Mouse (Mus musculus) testis, adult 2 months (tissue): ENCODE measurements around the gene Akip1. TPM values are rescaled to one million over a fixed set of nuclear protein-coding genes. Genes with fewer than 3 reads are reported as not detected.

Experiments used
- H3K27ac ChIP-seq: fragments of 200-500 bp; 2 replicates; pipeline ENCODE4 v1.5.1; 2012; ENCODE audit warnings: low read depth, low read length; ENCODE audit not compliant: control insufficient read depth, insufficient read depth
- H3K27me3 ChIP-seq: fragments of 200-500 bp; 2 replicates; pipeline ENCODE4 v1.6.1; 2012; ENCODE audit warnings: mild to moderate bottlenecking, low read length, moderate library complexity; ENCODE audit not compliant: control insufficient read depth, insufficient read depth
- H3K36me3 ChIP-seq: fragments of 200-500 bp; 2 replicates; pipeline ENCODE4 v1.6.1; 2012; ENCODE audit warnings: mild to moderate bottlenecking, low read length; ENCODE audit not compliant: control insufficient read depth, insufficient read depth
- H3K4me1 ChIP-seq: fragments of 200-500 bp; 2 replicates; pipeline ENCODE4 v1.6.1; 2012; ENCODE audit warnings: low read length; ENCODE audit not compliant: control insufficient read depth, insufficient read depth
- H3K4me3 ChIP-seq: fragments of 200-500 bp; 2 replicates; pipeline ENCODE4 v1.5.1; 2012; ENCODE audit warnings: low read depth, mild to moderate bottlenecking, low read length, moderate library complexity, mixed read lengths; ENCODE audit not compliant: control insufficient read depth
- CTCF ChIP-seq: fragments of 200-500 bp; IDR thresholded peaks from 2 replicates; pipeline ENCODE4 v1.5.1; 2012; ENCODE audit warnings: low read depth, mild to moderate bottlenecking, inconsistent platforms, low read length, moderate library complexity; ENCODE audit not compliant: control insufficient read depth, insufficient read depth, insufficient replicate concordance
- POLR2A ChIP-seq: fragments of 200-500 bp; IDR thresholded peaks from 2 replicates; pipeline ENCODE4 v1.6.1; 2012; ENCODE audit warnings: low read depth, mild to moderate bottlenecking, inconsistent platforms, low read length, moderate library complexity; ENCODE audit not compliant: control insufficient read depth
- polyA plus RNA-seq: library from polyadenylated mRNA; depleted of rRNA; stranded (reverse); fragments of >200 nt; gene quantifications from 2 replicates; pipeline ENCODE4 v1.2.3, GENCODE M21; 2012; rRNA removed

Gene Akip1
- polyA plus RNA-seq, 1 experiment: 34.3 TPM

DNA sequence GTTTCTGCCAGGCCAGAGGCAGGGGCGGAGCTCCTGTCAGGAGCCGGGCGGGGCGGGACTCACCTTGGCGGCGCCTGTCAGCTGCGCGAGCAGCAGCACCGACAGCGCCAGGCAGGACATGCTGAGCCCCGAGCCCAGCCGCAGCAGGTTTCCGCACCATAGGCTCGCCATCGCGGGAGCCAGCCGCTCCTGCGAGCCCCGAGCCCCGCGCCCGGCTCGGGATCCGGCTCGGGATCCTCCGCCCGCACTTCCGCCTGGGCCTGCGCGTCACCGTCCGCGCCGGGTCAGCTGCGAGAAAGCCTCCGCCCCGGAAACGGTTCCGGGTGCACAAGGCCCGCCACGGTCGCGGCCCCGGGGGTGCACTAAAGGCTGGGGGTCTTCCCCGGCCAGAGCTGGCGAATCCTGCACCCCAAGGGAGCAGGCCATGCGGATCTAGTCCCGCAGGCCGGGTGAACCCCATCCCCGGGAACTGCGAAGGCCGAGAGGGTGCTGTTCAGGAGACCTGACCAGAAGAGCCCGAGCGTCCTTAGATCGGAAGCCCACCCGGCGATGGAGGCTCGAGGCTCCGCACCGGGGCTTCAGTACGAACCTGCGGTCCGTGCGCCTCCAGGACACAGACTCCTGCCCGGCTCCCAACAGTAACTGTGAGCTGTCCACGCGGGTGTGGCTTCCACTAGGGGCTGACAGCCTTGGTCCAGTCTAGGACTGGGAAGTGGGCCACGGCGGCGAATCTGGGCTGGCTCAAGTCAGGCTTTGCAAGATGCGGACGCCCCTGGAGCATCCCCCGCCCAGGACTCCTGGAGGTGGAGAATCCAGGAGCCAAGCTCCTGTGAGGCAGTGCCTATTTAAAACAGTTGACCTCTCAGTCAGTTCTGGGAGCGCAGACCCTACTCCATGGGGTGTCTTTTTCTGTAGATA, 48.8 kb downstream of the Akip1 start, which contains the start of gene Tmem9b:
Gene Tmem9b (minus strand): TSS at position 868 of the 918 bp plus-strand sequence.
- H3K4me3 ChIP-seq: peak within 1 kb of the TSS; percentile 84
- H3K27ac ChIP-seq: peak within 1 kb of the TSS; percentile 60
- TF ChIP-seq POLR2A: peak; percentile 72
- TF ChIP-seq CTCF: peak; percentile 22; the same call in 1 of the 2 replicates
- peaks cover 1% of the 10 kb centered on the region; the same call in 1 of the 2 replicates for H3K36me3 ChIP-seq
- peaks cover 5% of the 10 kb centered on the region; the same call in 1 of the 2 replicates for H3K4me1 ChIP-seq
- no peaks in the 10 kb centered on the region for H3K27me3 ChIP-seq

DNA sequence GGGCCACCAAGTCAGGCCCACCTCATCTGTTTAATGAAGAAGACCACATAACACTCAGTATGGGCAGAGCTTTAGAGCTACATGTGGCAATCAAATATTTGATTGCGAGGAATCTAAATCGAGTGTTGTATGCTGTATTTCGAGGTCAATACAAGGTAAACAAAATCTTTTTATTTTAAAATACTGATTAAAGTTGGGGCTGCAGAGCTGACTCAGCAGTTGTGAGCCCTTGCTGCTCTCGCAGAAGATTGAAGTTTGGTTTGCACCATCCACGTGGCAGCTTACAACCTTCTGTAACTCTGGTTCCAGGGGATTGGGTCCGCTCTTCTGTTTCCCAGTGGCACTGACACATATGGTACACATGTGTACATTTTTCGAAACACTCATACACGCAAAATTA, 50.5 kb downstream of the Akip1 start:
- TF ChIP-seq POLR2A (no peak), CTCF (no peak)
- no peak overlapping the region for H3K27ac ChIP-seq
- H3K4me1 ChIP-seq: peaks cover 5% of the 10 kb centered on the region; the same call in 1 of the 2 replicates
- no peak overlapping the region for H3K4me3 ChIP-seq
- H3K36me3 ChIP-seq: no peaks in the 10 kb centered on the region
- no peaks in the 10 kb centered on the region for H3K27me3 ChIP-seq

DNA sequence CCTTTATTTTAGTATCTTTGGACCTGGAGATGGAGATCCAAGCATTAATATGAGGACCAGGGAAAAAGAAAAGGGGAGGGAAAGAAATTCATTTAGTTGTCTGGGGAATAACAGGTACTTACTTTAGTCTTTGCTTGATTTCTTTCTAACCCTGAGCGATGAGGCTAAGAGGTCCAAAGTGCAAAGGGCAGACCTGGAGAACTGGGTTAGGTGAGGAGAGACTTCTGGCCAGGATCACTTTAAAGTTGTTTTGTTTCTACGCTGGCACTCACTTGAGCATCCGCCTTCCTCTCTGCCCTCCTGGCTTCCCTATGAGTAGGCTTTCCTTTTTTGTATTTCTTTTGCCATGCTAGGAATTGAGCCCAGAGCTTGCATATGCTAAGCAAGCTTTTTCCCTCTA, 52.8 kb downstream of the Akip1 start:
- no peak for TF ChIP-seq CTCF
- TF ChIP-seq POLR2A: no peak
- no peak overlapping the region for H3K4me3 ChIP-seq
- H3K27ac ChIP-seq: no peak overlapping the region
- H3K27me3 ChIP-seq: no peaks in the 10 kb centered on the region
- H3K36me3 ChIP-seq: no peaks in the 10 kb centered on the region
- peaks cover 4% of the 10 kb centered on the region; the same call in 1 of the 2 replicates for H3K4me1 ChIP-seq

Other genes starting within 250 kb of the Akip1 start
- gene Trim66, start 195.6 kb upstream of the Akip1 start, polyA plus RNA-seq: 20.6 and 25.6 TPM in 2 replicates
- gene Rpl27a, start 184.5 kb upstream of the Akip1 start, polyA plus RNA-seq: 185 and 223 TPM in 2 replicates
- gene St5, start 85 bp upstream of the Akip1 start, polyA plus RNA-seq: 28.2 and 35.3 TPM in 2 replicates
- gene BC051019, start 20.2 kb downstream of the Akip1 start, polyA plus RNA-seq: 0.40 and 0.57 TPM in 2 replicates
- 0.95 and 1.0 TPM in 2 replicates for gene Ascl3, start 28.0 kb downstream of the Akip1 start, polyA plus RNA-seq
- 29.3 and 31.5 TPM in 2 replicates for gene Tmem9b, start 49.2 kb downstream of the Akip1 start, polyA plus RNA-seq
- gene Nrip3, start 78.3 kb downstream of the Akip1 start, polyA plus RNA-seq: 2.1 and 2.3 TPM in 2 replicates
- gene Scube2, start 162.0 kb downstream of the Akip1 start, polyA plus RNA-seq: 8.7 and 8.8 TPM in 2 replicates